Comparison of ENCODE assay signal across 19 mouse cellular contexts in genomic region chr3:97349395-97349794, GRCm38 (mm10).
"Had no signal": no experiment of that assay in that cellular context is flagged by ENCODE, and none has a peak within 500 bp of the region (broad histone marks: within the 10 kb centered on the region; RNA-seq: fewer than 3 reads in every experiment).

No protein-coding gene starts in this region.

- H3K4me3 ChIP-seq: liver, embryonic 15.5 days; lung, embryonic 15.5 days; megakaryocyte, embryonic 14.5 days; midbrain, embryonic 12.5 days; neural tube, embryonic 12.5 days; stomach, embryonic 15.5 days had no signal

- H3K4me2 ChIP-seq: liver, embryonic 15.5 days; lung, embryonic 15.5 days; midbrain, embryonic 12.5 days; neural tube, embryonic 12.5 days; stomach, embryonic 15.5 days had no signal

- H3K27me3 ChIP-seq: liver, embryonic 15.5 days; lung, embryonic 15.5 days; megakaryocyte, embryonic 14.5 days; midbrain, embryonic 12.5 days; neural tube, embryonic 12.5 days; stomach, embryonic 15.5 days had no signal

- H3K9me3 ChIP-seq: liver, embryonic 15.5 days; lung, embryonic 15.5 days; midbrain, embryonic 12.5 days; neural tube, embryonic 12.5 days; stomach, embryonic 15.5 days had no signal

- ATAC-seq: liver, postnatal 0 days; lung, postnatal 0 days; midbrain, embryonic 16.5 days had no signal

- H3K9ac ChIP-seq: liver, embryonic 15.5 days; liver, postnatal 0 days; lung, embryonic 15.5 days; midbrain, embryonic 12.5 days; neural tube, embryonic 12.5 days; stomach, embryonic 15.5 days had no signal

- H3K4me1 ChIP-seq: liver, embryonic 15.5 days; lung, embryonic 15.5 days; megakaryocyte, embryonic 14.5 days; midbrain, embryonic 12.5 days; neural tube, embryonic 12.5 days; stomach, embryonic 15.5 days had no signal

- H3K36me3 ChIP-seq: liver, embryonic 15.5 days; lung, embryonic 15.5 days; midbrain, embryonic 12.5 days; neural tube, embryonic 12.5 days; stomach, embryonic 15.5 days had no signal

- DNase-seq: liver, postnatal 0 days; lung, adult 2 months; lung, postnatal 14 days; lung, postnatal 36 days; midbrain, embryonic 14.5 days; right cerebral cortex, postnatal 14 days; thymus, adult 2 months; thymus, postnatal 25 days; thymus, postnatal 4 days had no signal

- H3K27ac ChIP-seq: liver, embryonic 15.5 days; lung, embryonic 15.5 days; macrophage; midbrain, embryonic 12.5 days; neural tube, embryonic 12.5 days; stomach, embryonic 15.5 days; stomach, postnatal 0 days had no signal
